Mouse (Mus musculus): ENCODE data around the gene Cabin1. TPM values are rescaled to one million over a fixed set of nuclear protein-coding genes. Genes with fewer than 3 reads are reported as not detected.
A peak's percentile ranks its signal among the peaks of the same experiment; 100 is the strongest.

The Cabin1 gene
- 10 to 100 TPM; 32.9 to 35.1 TPM for total RNA-seq (2021)
- long read RNA-seq, experiment 1, partial matches to known transcripts: 6 of 8 reads
- long read RNA-seq, experiment 1, other reads (novel, unspliced or antisense): 1 of 8 reads
- long read RNA-seq, experiment 2, partial matches to known transcripts: 5 of 8 reads
- long read RNA-seq, experiment 2, other reads (novel, unspliced or antisense): 3 of 8 reads

- DNase-seq: peak; percentile 97 to 98
These were observed at the start of gene Cabin1 for GRCm38 (mm10) chr10:75763682-75764518. TSS of gene Cabin1 (minus strand) at chr10:75764341.

- no peak for DNase-seq
These were observed 40.1 kb upstream of the Cabin1 start for GRCm38 (mm10) chr10:75804217-75804616.

- peak; percentile 75 to 86 for DNase-seq
These were observed 34.1 kb upstream of the Cabin1 start, which contains the start of gene Gstt1 for GRCm38 (mm10) chr10:75798176-75798696. TSS of gene Gstt1 (minus strand) at chr10:75798584.

GRCm38 (mm10) chr10:75797619-75798175 is 33.6 kb upstream of the Cabin1 start:
- DNase-seq: peak; percentile 66 to 71

- DNase-seq: no peak
These were observed 32.8 kb upstream of the Cabin1 start for GRCm38 (mm10) chr10:75796731-75797516.

- DNase-seq: peak; percentile 11 to 55
These were observed 30.7 kb upstream of the Cabin1 start for GRCm38 (mm10) chr10:75794880-75795279.

GRCm38 (mm10) chr10:75790773-75791172 is 26.6 kb upstream of the Cabin1 start:
- no peak for DNase-seq

DNA sequence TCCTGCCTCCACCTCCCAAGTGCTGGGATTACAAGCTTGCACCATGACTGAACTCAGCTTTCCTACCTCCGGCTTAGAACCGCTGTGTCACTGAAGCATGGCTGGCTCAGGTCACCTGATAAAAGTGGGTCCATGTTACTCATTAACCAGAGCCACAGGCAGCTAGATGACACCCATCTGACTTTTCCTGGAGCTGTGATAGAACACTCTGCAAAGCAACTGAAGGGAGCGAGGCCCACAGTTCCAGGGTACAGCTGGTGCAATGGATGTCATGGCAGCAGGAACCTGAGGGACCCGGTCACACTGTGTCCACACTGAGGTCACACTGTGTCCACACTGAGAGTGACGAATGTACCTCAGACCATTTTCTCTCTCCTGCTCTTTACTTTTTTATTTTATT is 25.7 kb upstream of the Cabin1 start:
- DNase-seq: no peak

GRCm38 (mm10) chr10:75789081-75789735 is 25.1 kb upstream of the Cabin1 start:
- no peak for DNase-seq

- DNase-seq: no peak
These were observed 24.1 kb upstream of the Cabin1 start for GRCm38 (mm10) chr10:75788277-75788676.

DNA sequence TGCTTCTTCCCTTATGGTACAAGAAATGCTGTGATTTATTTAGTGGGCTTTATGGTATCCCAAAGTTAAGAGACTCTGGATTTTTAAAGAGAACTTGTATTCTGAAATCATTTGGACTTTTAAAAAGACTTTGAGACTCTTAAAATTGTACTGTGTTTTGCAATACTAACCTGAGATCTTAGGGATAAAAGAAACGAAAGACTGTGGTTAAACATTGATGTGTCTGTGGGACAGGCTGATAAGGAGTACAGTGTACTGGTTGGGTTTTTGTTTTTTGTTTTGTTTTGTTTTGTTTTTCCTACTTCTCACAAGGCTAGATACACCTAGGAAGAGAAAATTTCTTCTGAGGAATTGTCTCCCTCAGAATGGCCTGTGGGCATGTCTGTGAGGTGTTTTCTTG is 21.3 kb upstream of the Cabin1 start:
- no peak for DNase-seq

DNA sequence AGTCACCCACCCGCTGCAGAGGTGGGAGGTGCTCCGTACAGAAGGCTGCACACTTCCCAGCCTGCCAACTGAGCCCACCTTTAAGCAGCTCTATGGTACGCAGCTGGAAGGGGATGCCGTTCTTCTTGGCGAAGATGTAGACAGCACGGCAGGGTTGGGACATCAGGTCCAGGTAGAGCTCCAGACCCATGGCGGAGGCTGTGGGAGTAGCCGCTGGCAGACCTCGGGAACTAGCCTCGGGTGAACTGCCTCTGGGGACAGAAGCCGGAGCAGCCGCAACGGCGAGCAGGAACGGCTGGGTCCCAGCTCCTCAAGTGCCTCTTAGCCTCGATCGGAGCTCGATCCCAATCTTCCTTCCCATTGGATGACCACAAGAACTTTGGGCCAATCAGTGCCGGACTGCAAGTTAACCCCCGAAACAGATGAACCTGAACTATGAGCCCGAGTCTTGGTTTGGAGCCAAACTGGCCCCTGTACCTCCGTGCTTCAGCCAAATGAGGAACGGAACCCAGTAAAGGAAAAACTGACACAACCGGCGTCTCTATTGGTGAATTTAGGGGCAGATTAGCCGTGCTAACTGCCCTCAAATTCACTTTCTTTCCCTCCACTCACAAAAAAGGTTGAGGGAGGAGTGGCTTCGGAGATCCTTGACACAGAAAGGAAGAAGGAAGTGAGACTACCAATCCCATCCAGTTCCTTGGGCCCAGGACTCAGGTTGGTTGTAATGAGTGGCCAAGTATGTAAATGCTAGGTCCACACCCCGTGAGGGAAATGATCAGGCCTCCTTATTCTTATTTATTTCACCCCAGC is 16.8 kb upstream of the Cabin1 start, which contains the start of the genes Gm20441 and Gstt3:
TSS of gene Gm20441 (minus strand) at position 186 of the 810 bp plus-strand sequence.
TSS of gene Gstt3 (minus strand) at position 646 of the 810 bp plus-strand sequence.
- peak; percentile 77 to 78 for DNase-seq

DNA sequence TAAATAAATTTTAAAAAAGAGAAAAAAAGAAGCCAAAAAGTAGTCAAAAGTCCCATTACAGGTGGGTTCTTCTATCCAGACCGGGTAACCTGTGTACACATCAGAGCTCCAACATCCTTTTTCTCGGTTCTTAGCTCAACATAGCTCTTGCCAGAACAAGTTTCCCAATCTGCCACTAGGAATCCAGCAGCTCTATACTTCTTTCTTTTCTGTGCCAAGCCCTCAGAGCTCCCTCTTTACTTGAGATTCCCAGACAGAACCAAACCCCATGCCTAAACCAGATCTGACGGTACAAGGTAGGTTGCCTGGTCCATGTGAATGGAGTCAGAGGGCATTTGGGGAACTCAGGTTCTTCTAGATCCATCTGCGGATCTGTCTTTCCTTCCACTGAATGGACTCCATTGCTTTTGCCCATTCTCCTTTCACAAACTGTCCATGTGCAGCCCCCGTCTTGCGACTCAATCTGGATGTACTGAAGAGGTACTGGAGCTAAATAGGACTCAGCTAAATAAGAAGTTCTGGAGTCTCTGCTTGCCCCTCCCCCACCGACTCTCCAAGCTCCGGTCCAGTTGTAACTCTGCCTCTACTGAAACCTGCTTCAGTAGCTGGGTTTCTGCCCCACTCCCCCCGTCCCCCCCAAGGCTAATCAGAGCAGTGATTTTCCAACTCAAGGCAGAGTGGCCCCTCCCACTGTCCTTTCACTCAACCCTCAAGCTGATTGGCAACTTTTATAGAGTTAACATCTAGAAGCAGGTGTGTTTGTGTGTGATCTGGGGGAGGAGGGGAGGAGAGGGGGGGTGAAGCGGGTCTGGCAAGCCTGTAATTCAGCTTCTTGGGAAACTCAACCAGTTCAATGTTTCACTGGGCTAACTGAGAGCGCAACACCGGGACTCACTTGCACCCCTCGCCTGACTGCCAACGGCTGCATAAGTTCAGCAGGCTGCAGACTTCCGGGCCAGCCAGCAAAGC is 15.3 kb upstream of the Cabin1 start:
- DNase-seq: peak in 1 of 2 experiments; percentile 18

DNA sequence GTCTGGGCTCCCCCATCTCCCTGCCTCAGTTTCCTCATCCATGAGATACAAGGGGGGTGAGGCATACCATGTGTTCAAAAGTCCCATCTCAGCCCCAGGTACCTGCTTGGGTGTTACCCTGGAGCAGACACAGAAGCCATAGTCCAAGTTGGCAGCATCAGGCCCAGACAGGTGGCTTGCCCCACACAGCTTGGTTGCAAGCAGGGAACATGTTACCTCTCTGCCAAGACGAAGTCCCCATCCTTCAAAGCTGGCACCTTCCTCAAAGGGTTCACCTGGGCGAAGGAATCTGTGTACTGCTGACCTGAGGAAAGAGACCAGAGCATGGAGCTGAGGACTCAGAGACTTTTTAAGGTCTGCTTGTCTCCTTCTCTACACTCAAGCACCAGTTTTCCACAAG is 13.7 kb upstream of the Cabin1 start:
- DNase-seq: no peak

- no peak for DNase-seq
These were observed 12.4 kb upstream of the Cabin1 start for GRCm38 (mm10) chr10:75776562-75776961.

DNA sequence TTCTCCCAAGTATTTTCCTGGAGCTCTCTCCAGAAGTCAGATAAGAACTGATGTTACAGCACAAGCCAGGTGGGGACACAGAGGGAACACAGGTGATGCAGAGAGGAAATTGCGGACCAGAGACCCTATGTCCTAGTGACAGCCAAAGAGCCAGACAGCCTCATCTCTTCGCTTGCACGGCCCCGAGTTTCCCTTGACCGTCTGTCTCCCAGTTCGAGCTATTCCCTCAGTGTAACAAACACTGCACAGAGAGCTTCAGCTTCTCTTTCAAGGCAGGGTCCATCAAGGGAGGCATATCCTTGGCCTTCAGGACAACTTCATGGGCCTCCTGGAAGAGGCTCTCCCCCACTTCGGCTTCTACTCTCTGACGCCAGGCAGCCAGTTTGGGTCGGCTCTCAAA is 10.4 kb upstream of the Cabin1 start:
- no peak for DNase-seq

DNA sequence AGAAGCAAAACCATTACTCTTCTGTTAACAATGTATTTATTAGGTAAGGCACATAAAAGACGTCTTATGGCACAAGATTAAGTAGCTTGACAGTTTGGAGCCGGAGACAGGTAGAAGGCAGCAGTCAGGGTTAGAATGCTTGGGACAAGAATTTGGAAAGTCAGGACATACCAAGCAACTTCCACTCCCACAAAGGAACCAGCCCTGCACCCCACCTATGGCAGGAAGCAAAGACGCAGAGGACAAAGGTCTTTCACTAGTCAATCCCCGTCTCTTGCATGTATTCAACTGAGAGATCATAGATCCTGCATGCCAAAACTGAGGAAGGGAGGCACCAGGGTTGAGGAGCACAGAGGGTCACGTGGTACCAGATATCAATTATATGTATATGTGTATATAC is 10.0 kb upstream of the Cabin1 start:
- DNase-seq: no peak

- peak; percentile 90 to 93 for DNase-seq
These were observed 8.9 kb upstream of the Cabin1 start, which contains the start of gene Ddt for GRCm38 (mm10) chr10:75772795-75773664. TSS of gene Ddt (minus strand) at chr10:75773414.
